Mouse (Mus musculus) gonadal fat pad, adult 2 months (tissue): ENCODE results near the gene Suclg2. TPM values are rescaled to one million over a fixed set of nuclear protein-coding genes. Genes with fewer than 3 reads are reported as not detected.
A peak's percentile ranks its signal among the peaks of the same experiment; 100 is the strongest.

Experiments
- DNase-seq: peaks from one replicate; pipeline ENCODE4 v3.0.0-alpha.2; 2012; ENCODE audit warnings: low read depth
- polyA plus RNA-seq: library from polyadenylated mRNA; depleted of rRNA; stranded (reverse); fragments of >200 nt; gene quantifications from 2 replicates; pipeline ENCODE4 v1.2.3, GENCODE M21; 2012

Suclg2 gene
- polyA plus RNA-seq, 1 experiment = 14.0 TPM

- no peak for DNase-seq
Measured at GRCm38 (mm10) chr6:95459372-95459771, 259.2 kb downstream of the Suclg2 start.

GRCm38 (mm10) chr6:95446151-95446550, 272.4 kb downstream of the Suclg2 start:
- no peak for DNase-seq

GRCm38 (mm10) chr6:95445036-95445435, 273.6 kb downstream of the Suclg2 start:
- peak; percentile 9 for DNase-seq
